Mouse (Mus musculus): ENCODE results near the gene Ahnak2.

- TF ChIP-seq POLR2A (IDR thresholded peaks at IDR 0.05; ENCODE audit: extremely low read depth, insufficient read depth, low read length) = no peak
- TF ChIP-seq CTCF (IDR thresholded peaks at IDR 0.05; ENCODE audit: extremely low read depth, insufficient read depth, low read length) = no peak
Observed at GRCm38 (mm10) chr12:112737081-112737480, 65.4 kb downstream of the Ahnak2 start.

All from cortical plate, adult 2 months (tissue).